Mouse (Mus musculus): ENCODE measurements around the gene Swi5. TPM values are rescaled to one million over a fixed set of nuclear protein-coding genes. Genes with fewer than 3 reads are reported as not detected.

Swi5 gene
- polyA plus RNA-seq, 1 experiment from 2014 or later, result 162 TPM

Small RNA genes lying within 50 kb of the gene (microRNA-seq; reads per million reads assigned to microRNA genes)
- gene Gm23363, result 0.34 reads per million
- 657 reads per million, percentile 75 among the genes with 10 or more reads in this experiment for gene Mir199b

Other genes with a start within 250 kb of the Swi5 start
- gene Fam78a, start 203.2 kb downstream of the Swi5 start, polyA plus RNA-seq (2014; fragmentation: Nextera tagmentation; extraction: Ambion mirVana), result 1.5 and 1.7 TPM in 2 replicates
- 4.2 and 4.8 TPM in 2 replicates for gene Plpp7, start 192.5 kb downstream of the Swi5 start, polyA plus RNA-seq (2014; fragmentation: Nextera tagmentation; extraction: Ambion mirVana)
- 48.4 and 52.8 TPM in 2 replicates for gene Prrc2b, start 137.0 kb downstream of the Swi5 start, polyA plus RNA-seq (2014; fragmentation: Nextera tagmentation; extraction: Ambion mirVana)
- 26.9 and 27.6 TPM in 2 replicates for gene Pomt1, start 51.5 kb downstream of the Swi5 start, polyA plus RNA-seq (2014; fragmentation: Nextera tagmentation; extraction: Ambion mirVana)
- gene Uck1, start 27.9 kb downstream of the Swi5 start, polyA plus RNA-seq (2014; fragmentation: Nextera tagmentation; extraction: Ambion mirVana), result 61.8 and 65.8 TPM in 2 replicates
- gene Golga2, start 691 bp downstream of the Swi5 start, polyA plus RNA-seq (2014; fragmentation: Nextera tagmentation; extraction: Ambion mirVana), result 20.1 and 20.2 TPM in 2 replicates
- gene Ciz1, start 64.3 kb upstream of the Swi5 start, polyA plus RNA-seq (2014; fragmentation: Nextera tagmentation; extraction: Ambion mirVana), result 48.4 and 53.1 TPM in 2 replicates
- gene Dnm1, start 65.3 kb upstream of the Swi5 start, polyA plus RNA-seq (2014; fragmentation: Nextera tagmentation; extraction: Ambion mirVana), result 22.7 TPM in 2 replicates
- 35.7 and 36.8 TPM in 2 replicates for gene 1110008P14Rik, start 93.9 kb upstream of the Swi5 start, polyA plus RNA-seq (2014; fragmentation: Nextera tagmentation; extraction: Ambion mirVana)
- 0.93 TPM in 1 of 2 replicates, not detected in the other for gene Lcn2, start 100.2 kb upstream of the Swi5 start, polyA plus RNA-seq (2014; fragmentation: Nextera tagmentation; extraction: Ambion mirVana)
- gene Ptges2, start 107.8 kb upstream of the Swi5 start, polyA plus RNA-seq (2014; fragmentation: Nextera tagmentation; extraction: Ambion mirVana), result 36.4 and 37.0 TPM in 2 replicates
- 5.8 and 6.0 TPM in 2 replicates for gene Naif1, start 162.4 kb upstream of the Swi5 start, polyA plus RNA-seq (2014; fragmentation: Nextera tagmentation; extraction: Ambion mirVana)
- 17.8 and 18.2 TPM in 2 replicates for gene Slc25a25, start 163.4 kb upstream of the Swi5 start, polyA plus RNA-seq (2014; fragmentation: Nextera tagmentation; extraction: Ambion mirVana)
- 10.3 and 11.4 TPM in 2 replicates for gene Fam102a, start 247.3 kb upstream of the Swi5 start, polyA plus RNA-seq (2014; fragmentation: Nextera tagmentation; extraction: Ambion mirVana)

Data from intestine, embryonic 14.5 days (tissue).